Mouse (Mus musculus) gonadal fat pad, adult 2 months (tissue): ENCODE results near the gene Vmn1r217. TPM values are rescaled to one million over a fixed set of nuclear protein-coding genes. Genes with fewer than 3 reads are reported as not detected.
"Not testable (repeated sequence)": the region's sequence is repeated elsewhere in the genome, so short reads cannot be mapped to it uniquely, and the experiment has no call there.

ENCODE experiments used
- DNase-seq: peaks from one replicate; pipeline ENCODE4 v3.0.0-alpha.2; 2012; ENCODE audit warnings: low read depth
- polyA plus RNA-seq: library from polyadenylated mRNA; depleted of rRNA; stranded (reverse); fragments of >200 nt; gene quantifications from 2 replicates; pipeline ENCODE4 v1.2.3, GENCODE M21; 2012; rRNA removed

The Vmn1r217 gene
- polyA plus RNA-seq: not detected in 2 replicates

DNA sequence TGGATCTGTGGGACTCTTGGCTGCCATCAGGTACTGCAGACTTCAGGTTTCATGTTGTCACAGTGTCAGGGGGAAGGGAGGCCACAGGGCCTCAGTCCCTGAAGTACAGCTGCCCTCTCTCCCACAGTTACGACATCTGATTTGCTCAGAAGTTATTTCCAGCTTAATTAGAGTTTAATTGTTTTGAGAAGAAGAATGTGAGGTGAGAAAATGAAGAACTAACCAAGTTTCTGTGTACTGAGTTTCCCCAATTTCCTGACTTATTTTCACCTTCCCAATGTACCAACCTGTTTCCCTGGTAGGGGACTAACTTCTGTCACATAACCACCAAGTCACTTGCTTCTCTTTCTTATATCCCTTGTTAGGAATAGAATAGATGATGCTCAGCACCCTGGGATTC lies at the start of gene Vmn1r217:
Gene Vmn1r217 (minus strand): TSS at position 101 of the 400 bp plus-strand sequence.
- not testable (repeated sequence) for DNase-seq

GRCm38 (mm10) chr13:23166471-23166870 lies 48.4 kb upstream of the Vmn1r217 start:
- DNase-seq: not testable (repeated sequence)

GRCm38 (mm10) chr13:23159012-23159411 lies 41.0 kb upstream of the Vmn1r217 start, which contains the start of gene Vmn1r219:
Vmn1r219 (plus strand) TSS chr13:23159312.
- no peak for DNase-seq

DNA sequence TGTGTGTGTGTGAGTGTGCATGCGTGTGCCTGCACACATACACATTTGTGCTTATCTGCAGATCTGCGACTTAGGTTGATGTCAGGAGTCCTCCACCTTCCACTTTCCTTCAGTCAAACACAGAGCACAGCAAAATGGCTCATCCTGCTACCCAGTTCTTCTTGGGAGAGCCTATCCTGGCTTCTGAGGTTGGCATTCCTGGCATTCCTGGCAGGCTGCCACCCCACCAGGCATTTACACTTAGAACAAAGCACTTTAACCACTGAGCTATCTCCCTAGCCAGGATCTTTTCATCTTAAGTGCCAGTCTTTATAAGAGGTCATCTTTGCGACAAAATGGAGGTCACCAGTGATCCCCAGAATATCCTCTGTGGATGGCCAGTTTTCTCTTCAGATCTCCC lies 39.8 kb upstream of the Vmn1r217 start:
- no peak for DNase-seq

DNA sequence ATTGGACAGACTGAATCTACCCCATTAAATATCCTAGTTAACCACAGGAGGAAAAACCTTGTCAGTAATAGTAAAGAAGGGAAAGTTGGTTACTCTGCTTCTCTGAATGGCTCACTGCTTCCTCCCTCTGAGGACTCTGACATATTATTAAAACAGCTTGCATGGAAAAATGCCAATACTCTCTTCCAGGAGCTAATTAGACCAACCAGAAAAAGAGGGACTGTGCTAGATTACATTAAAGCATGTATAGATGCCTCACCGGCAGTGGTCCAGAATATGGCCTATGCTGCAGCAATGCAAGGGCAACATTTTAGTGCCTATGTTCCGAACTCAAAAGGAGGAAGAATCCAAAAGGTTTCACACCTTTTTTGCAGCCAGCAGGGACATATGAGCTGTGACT lies 20.9 kb upstream of the Vmn1r217 start:
- DNase-seq: no peak

- no peak for DNase-seq
These were observed 15.5 kb upstream of the Vmn1r217 start for GRCm38 (mm10) chr13:23133501-23133900.

- DNase-seq: no peak
These were observed 15.1 kb upstream of the Vmn1r217 start, which contains the start of gene Vmn1r218 for GRCm38 (mm10) chr13:23133099-23133498. Vmn1r218 (plus strand) TSS chr13:23133155.

DNA sequence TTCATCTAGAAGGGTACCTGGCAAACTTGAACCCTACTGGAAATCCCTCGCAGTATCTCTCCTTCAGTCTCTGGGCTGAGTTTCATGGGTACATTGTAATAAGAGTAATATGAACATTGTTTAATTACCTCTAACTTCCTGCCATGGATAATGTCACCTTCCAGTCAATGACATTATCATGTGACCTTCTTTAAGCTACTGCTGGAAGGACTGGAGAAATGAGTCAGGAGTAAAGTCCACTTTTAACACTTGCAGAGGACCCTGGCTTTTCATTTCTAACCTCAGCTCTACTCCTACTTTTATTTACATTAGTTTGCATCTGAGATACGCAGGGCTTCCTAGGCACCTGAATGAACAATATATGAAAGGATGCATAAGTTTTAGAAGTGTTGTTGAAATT lies 2.6 kb upstream of the Vmn1r217 start:
- no peak for DNase-seq

DNA sequence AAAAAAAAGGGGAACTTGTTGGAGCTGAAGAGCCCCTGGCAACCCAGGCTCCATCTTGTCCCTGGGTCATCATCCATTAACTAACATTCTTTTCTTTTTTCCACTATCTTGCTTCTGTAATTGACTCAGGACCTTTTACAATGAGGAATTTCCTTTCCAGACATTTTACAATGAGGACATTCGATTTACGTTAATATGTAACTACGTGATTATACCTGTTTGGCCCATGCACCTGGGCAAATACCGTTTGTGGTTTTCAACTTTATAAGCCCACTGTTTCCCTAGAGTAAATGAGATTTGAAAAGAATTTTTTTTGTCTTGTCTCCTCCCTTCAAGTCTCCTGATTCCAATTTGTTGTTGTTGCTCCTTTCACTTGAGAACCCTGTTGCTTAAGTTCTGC lies 23.6 kb downstream of the Vmn1r217 start:
- no peak for DNase-seq

DNA sequence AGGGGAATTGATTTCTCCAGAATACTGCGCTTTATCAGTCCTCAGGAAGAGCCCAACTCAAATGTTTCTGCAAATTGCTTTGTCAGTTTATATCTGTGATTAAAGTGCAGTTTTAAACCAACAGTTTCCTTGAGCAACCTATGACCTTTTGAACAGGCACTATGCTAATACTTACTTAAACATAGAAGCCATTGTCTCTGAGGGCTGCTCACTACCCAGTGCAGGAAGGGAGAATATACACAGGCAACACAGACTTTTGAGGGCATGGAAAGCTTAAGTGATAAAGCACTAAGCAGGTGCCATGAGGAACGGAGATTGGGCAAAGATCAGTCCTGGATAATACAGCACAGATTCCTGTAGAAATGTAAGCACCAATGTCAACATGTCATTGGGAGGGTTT lies 48.7 kb downstream of the Vmn1r217 start:
- no peak for DNase-seq

DNA sequence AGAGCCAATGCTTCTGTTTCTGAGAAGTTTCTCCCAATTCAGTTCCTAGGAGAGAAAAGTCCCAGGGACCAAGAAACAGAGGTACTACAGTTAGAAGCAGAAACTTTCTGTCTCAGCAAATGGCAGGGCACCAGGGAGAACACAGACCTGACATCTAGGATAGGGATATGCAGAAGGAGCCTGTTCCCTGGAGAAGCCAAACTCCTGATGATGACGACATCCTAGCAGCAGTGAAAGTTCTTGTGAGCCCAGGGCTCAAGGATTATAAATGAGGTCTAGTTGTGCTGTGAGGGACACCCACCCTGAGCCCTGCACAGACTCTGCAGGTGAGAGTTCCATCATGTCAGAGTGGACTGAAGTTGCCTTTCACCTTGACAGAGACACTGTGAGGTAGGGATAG lies 50.3 kb downstream of the Vmn1r217 start, which contains the start of gene Vmn1r215:
Gene Vmn1r215 (plus strand): TSS at position 301 of the 400 bp plus-strand sequence.
- no peak for DNase-seq

GRCm38 (mm10) chr13:23057778-23058177 lies 60.2 kb downstream of the Vmn1r217 start:
- DNase-seq: no peak

Other genes starting within 250 kb of the Vmn1r217 start
- not detected in 2 replicates for gene Vmn1r212, start 234.0 kb downstream of the Vmn1r217 start, polyA plus RNA-seq
- not detected in 2 replicates for gene Vmn1r213, start 110.6 kb downstream of the Vmn1r217 start, polyA plus RNA-seq
- not detected in 2 replicates for gene Vmn1r214, start 87.8 kb downstream of the Vmn1r217 start, polyA plus RNA-seq
- gene Vmn1r215, start 50.2 kb downstream of the Vmn1r217 start, polyA plus RNA-seq: not detected in 2 replicates
- not detected in 2 replicates for gene Vmn1r218, start 14.9 kb upstream of the Vmn1r217 start, polyA plus RNA-seq
- gene Vmn1r219, start 41.1 kb upstream of the Vmn1r217 start, polyA plus RNA-seq: not detected in 2 replicates
- gene Vmn1r220, start 69.7 kb upstream of the Vmn1r217 start, polyA plus RNA-seq: not detected in 2 replicates
- not detected in 2 replicates for gene Vmn1r221, start 95.9 kb upstream of the Vmn1r217 start, polyA plus RNA-seq
- gene Vmn1r222, start 117.7 kb upstream of the Vmn1r217 start, polyA plus RNA-seq: not detected in 2 replicates
- not detected in 2 replicates for gene Vmn1r223, start 128.9 kb upstream of the Vmn1r217 start, polyA plus RNA-seq